Mouse (Mus musculus) heart, embryonic 12.5 days (tissue): ENCODE measurements at regions not wholly inside any gene's neighbourhood (a gene's known extent, or its start where the extent isn't known, plus 50 kb on each side); places are given as distances from the start of the nearest gene placed in this dataset.

Experiments used
- ATAC-seq: fragments of 200-750 bp; cut with Nextera tagmentation; 2 replicates; pipeline ENCODE4 v1.8.0; 2017; ENCODE audit warnings: moderate TSS enrichment, moderate library complexity; ENCODE audit not compliant: insufficient number of reproducible peaks, low FRiP score
- H3K27ac ChIP-seq: fragments of 300-500 bp; sonication (generic); 2 replicates; pipeline ENCODE4 v1.5.1; 2016; ENCODE audit warnings: mild to moderate bottlenecking, moderate library complexity; ENCODE audit not compliant: poor library complexity, severe bottlenecking
- H3K27me3 ChIP-seq: fragments of 300-500 bp; sonication (generic); replicated peaks from 2 replicates; pipeline ENCODE4 v1.6.1; 2016; ENCODE audit warnings: mild to moderate bottlenecking, moderate library complexity
- H3K36me3 ChIP-seq: fragments of 300-500 bp; sonication (generic); 2 replicates; pipeline ENCODE4 v1.6.1; 2016; ENCODE audit warnings: mild to moderate bottlenecking, moderate library complexity
- H3K4me1 ChIP-seq: fragments of 300-500 bp; sonication (generic); replicated peaks from 2 replicates; pipeline ENCODE4 v1.6.1; 2016; ENCODE audit warnings: mild to moderate bottlenecking
- H3K4me2 ChIP-seq: fragments of 300-500 bp; sonication (generic); 2 replicates; pipeline ENCODE4 v1.6.1; 2016; ENCODE audit warnings: mild to moderate bottlenecking, moderate library complexity
- H3K4me3 ChIP-seq: fragments of 300-500 bp; sonication (generic); 2 replicates; pipeline ENCODE4 v1.5.1; 2016; ENCODE audit warnings: mild to moderate bottlenecking
- H3K9ac ChIP-seq: fragments of 300-500 bp; sonication (generic); 2 replicates; pipeline ENCODE4 v1.6.1; 2016; ENCODE audit warnings: mild to moderate bottlenecking, moderate library complexity
- H3K9me3 ChIP-seq: fragments of 300-500 bp; sonication (generic); replicated peaks from 2 replicates; pipeline ENCODE4 v1.6.1; 2016; ENCODE audit warnings: mild to moderate bottlenecking, moderate library complexity
- WGBS: fragments of 180-500 bp; shearing (Covaris S2); methylation state at CpG from one replicate; pipeline ENCODE4 v1.1.7; 2016; 5-methylcytosine and 5-hydroxymethylcytosine counted together

DNA sequence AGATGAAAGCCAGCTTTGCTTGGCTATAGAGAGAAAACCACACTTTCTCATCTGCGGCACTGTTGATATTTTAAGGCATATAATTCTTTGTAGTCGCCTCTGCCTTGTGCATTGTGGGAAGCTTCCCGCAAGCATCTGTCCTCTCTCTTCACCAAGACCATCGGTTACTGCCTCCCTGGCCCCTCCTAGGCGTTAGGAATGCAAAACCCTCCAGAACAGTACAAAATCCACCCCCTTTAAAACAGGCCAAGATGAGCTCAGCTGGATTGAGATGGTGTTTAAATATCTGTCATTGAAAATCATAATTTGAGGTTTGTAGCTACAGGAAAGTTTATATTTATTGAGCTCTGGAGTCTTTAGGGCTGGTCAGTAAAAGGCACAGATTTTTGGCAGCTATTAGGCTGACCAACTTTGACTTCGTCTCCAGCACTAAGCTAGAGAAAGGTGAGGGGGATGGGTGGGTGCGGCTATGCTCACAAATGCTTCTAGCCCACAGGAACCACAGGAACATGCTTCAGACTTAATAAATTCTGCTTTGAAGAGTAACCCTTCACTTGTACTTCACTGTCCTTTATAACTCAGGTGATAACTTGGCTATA, 856.7 kb upstream of the Adgrl2 start:
- no peak overlapping the region for H3K4me2 ChIP-seq
- H3K4me3 ChIP-seq, result no peak overlapping the region
- 75% methylated on average over 7 of the region's 7 CpGs for WGBS
- no peaks in the 10 kb centered on the region for H3K36me3 ChIP-seq
- no peaks in the 10 kb centered on the region for H3K27me3 ChIP-seq
- no peak overlapping the region for H3K27ac ChIP-seq
- peaks cover 16% of the 10 kb centered on the region; the same call in 1 of the 2 replicates for H3K4me1 ChIP-seq
- ATAC-seq, result no peak
- H3K9me3 ChIP-seq, result no peaks in the 10 kb centered on the region
- H3K9ac ChIP-seq, result no peak overlapping the region

DNA sequence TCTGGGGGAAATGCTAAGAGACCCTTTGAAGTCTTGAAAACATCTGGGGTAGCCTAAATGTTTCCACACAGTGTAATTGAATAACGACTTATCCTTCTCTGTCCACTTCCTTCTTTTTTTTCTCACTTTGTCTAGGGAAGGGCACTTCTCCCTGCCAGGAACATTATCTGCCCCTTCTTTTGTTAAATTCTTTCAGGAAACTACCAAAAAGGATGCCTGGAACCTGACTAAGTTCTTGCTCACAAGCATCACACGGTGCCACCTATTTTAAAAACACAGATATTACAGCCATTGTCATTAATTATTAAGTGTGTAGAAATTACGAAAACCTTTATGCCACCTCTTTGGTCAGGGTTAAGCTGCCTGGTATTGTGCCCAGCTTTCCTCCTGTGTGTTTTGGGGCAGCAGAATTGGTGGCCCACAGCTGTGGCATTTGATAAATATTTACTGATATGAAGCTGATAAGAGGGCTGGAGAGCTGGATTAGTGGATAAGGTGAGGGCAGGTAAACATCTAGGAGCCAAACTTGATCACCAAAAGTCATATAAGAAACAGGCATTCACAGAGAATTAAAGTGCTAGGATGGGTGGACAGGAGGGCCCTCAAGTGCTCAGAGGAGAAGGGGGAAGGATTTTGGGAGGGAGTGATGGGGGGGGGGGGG, 855.6 kb upstream of the Adgrl2 start:
- Histone ChIP-seq H3K9ac (no peak overlapping the region), H3K4me3 (no peak overlapping the region), H3K4me1 (peaks cover 16% of the 10 kb centered on the region; the same call in 1 of the 2 replicates), H3K9me3 (no peaks in the 10 kb centered on the region), H3K27ac (no peak overlapping the region), H3K36me3 (no peaks in the 10 kb centered on the region), H3K27me3 (no peaks in the 10 kb centered on the region), H3K4me2 (no peak overlapping the region)
- 56% methylated on average over 3 of the region's 3 CpGs for whole genome bisulfite sequencing
- ATAC-seq, result no peak

DNA sequence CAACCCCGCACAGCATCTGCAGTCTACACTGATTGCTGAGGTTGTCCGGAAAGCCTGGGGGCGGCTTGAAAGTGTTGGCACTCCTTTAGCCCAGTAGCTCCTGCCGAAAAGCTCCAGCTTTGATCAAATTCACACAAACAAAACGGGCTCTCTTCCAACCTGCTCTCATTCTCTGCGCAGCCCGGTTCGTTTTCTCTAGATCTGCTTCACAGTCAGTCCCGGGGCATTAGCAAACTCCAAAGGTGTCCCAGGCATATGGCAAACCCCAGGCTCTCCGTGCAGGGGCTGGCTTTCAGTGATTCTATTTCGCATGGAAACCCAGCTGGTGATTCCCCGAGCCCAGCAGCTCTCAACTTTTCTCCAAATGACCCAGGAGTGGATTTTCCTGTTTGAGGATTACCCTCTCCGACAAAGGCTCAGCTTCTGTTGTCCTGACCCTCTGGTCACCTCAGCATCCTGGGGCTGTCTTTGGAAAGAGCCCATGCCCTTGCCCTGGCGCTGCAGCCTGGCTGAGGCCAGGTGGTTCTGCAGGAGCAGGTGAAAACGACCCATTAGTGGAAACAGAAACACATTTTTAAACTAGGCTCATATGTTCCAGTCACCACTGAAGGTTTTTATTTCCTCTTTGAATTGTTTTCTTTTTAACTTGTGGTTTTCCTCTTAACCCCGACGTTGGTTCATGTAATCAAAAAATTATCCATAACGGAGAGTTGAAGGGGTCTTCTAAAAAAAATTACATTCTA, 854.9 kb upstream of the Adgrl2 start:
- Histone ChIP-seq H3K36me3 (no peaks in the 10 kb centered on the region), H3K9ac (peak overlapping the region; percentile 48), H3K4me3 (peak overlapping the region; percentile 36), H3K27me3 (no peaks in the 10 kb centered on the region), H3K27ac (no peak overlapping the region), H3K4me2 (peak overlapping the region; percentile 75), H3K9me3 (no peaks in the 10 kb centered on the region), H3K4me1 (peaks cover 16% of the 10 kb centered on the region; the same call in 1 of the 2 replicates)
- peak; percentile 51 for ATAC-seq
- 12% methylated on average over 18 of the region's 18 CpGs for WGBS

DNA sequence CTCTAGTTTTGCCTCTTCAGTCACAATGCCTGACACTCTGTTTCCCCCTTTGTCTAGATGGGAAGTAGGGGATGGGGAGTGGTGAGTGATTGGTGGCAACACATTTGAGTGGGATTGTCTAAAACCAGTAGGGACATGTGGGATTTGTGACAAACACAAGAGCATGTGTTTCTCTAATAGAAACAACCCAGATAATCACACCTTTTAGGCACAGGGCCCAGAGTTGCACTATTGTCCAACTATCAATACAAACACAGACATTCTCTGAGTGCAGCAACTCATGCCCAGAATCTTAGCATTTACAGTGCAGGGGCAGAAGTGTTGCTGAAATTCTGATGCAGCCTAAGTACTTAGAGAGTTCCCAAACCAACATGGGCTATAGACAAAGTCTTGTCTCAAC, 847.6 kb upstream of the Adgrl2 start:
- Histone ChIP-seq H3K4me2 (no peak overlapping the region), H3K4me1 (0 out of 2 replicates have a peak, but pooled peaks cover 2% of the 10 kb centered on the region), H3K9me3 (no peaks in the 10 kb centered on the region), H3K36me3 (no peaks in the 10 kb centered on the region), H3K27ac (no peak overlapping the region), H3K4me3 (no peak overlapping the region), H3K27me3 (no peaks in the 10 kb centered on the region), H3K9ac (no peak overlapping the region)
- ATAC-seq, result no peak

DNA sequence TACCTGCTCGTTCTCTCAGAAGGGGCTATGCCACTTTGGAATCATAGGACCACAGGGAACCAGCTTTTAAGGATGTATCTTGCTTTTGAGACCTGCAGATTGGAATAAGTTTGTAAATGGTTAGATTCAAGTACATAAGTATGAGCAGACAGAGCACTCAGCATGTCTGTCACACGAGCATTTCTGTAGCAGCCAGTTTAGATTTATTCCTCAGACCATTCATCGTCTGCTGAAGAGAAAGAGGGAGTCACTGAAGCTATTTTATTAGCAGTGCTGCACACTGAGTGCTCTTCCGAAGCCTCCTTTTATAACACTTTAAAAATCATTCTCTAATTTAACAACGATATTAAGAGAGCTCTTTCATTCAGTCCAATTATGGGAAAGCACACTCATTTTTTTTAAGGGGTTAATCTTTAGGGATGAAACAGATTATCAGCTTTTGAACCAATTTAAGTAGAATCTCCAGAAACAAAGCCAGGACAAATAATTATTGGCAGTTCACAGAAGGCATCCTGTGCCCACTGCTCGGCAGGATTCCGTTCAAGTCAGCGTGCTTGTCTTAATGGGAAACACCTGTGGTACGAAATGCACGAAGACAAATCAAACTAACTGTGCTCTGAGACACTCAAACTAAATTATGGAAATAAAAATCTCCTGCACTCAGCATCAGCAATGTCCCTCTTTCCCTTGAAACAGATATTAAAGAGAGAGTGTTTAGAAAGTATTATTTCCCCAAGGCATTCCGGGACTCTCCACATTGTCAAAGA, 846.3 kb upstream of the Adgrl2 start:
- WGBS, result 68% methylated on average over 11 of the region's 11 CpGs
- H3K9me3 ChIP-seq, result no peaks in the 10 kb centered on the region
- H3K27ac ChIP-seq, result no peak overlapping the region
- no peak overlapping the region for H3K4me3 ChIP-seq
- 0 out of 2 replicates have a peak, but pooled peaks cover 2% of the 10 kb centered on the region for H3K4me1 ChIP-seq
- H3K27me3 ChIP-seq, result no peaks in the 10 kb centered on the region
- no peak for ATAC-seq
- no peak overlapping the region for H3K9ac ChIP-seq
- no peak overlapping the region for H3K4me2 ChIP-seq
- no peaks in the 10 kb centered on the region for H3K36me3 ChIP-seq

DNA sequence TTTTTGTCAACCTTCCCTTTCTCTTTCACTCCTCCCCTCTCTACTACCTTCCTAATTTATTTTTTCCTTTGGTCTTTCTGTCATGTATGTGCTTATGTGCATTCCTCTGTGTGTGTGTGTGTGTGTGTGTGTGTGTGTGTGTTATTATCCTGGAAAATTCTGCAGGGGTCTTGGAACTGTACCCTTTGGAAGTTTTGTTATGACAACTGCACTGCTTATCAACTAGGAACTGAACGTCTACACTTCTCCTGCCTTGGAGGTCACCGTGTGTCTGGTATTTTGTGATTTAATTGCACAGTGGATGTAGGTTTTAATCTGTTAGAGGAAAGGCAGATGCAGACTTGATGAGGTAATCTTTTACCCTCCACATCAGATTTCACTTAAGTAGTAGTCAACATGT, 836.8 kb upstream of the Adgrl2 start:
- no peak overlapping the region for H3K9ac ChIP-seq
- 0 out of 2 replicates have a peak, but pooled peaks cover 3% of the 10 kb centered on the region for H3K4me1 ChIP-seq
- H3K4me3 ChIP-seq, result no peak overlapping the region
- H3K36me3 ChIP-seq, result no peaks in the 10 kb centered on the region
- no peak overlapping the region for H3K4me2 ChIP-seq
- no peaks in the 10 kb centered on the region for H3K27me3 ChIP-seq
- ATAC-seq, result no peak
- WGBS, result 23% methylated on average over 2 of the region's 2 CpGs
- H3K9me3 ChIP-seq, result no peaks in the 10 kb centered on the region
- no peak overlapping the region for H3K27ac ChIP-seq

DNA sequence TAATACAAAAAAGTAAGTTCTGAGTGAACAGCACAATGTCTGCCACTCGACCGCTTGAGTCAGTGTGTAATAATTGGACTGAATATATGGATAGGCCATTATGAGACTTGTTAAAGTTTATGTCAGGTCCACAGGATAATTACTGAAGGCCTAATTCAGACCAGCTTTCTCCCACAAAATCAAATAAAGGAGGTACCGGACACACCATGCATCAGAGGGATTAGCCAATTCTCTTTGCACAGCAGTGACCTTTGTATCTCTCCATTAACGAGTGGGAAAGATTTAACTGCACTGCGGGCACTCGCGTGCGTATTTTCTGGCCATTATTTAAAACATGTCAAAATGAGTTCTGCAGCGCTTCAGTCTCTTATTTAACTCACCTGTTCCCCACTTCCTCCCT, 836.4 kb upstream of the Adgrl2 start:
- H3K4me1 ChIP-seq, result 0 out of 2 replicates have a peak, but pooled peaks cover 3% of the 10 kb centered on the region
- WGBS, result 76% methylated on average over 9 of the region's 9 CpGs
- no peak overlapping the region for H3K9ac ChIP-seq
- H3K4me3 ChIP-seq, result no peak overlapping the region
- H3K27me3 ChIP-seq, result no peaks in the 10 kb centered on the region
- H3K4me2 ChIP-seq, result no peak overlapping the region
- no peaks in the 10 kb centered on the region for H3K36me3 ChIP-seq
- H3K27ac ChIP-seq, result no peak overlapping the region
- H3K9me3 ChIP-seq, result no peaks in the 10 kb centered on the region
- no peak for ATAC-seq

DNA sequence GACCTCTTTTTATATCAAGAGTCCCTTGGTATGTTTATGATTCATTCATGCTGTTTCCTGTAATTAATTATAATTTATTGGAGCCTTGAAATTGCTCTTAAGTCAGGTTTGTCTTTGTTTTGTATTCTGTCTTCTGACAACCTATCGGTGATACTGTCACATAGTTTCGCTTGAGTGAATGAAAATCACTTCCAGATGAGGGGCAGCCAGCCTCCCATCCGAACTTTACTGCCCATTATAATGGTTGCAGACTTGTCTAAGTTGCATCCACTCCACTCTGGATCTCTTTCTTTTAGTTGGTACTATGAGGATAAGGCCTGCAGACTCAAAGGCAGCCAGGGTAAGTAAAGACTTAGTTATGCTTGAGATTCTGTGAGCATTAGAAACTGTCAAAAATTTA, 830.3 kb upstream of the Adgrl2 start:
- H3K4me1 ChIP-seq, result no peaks in the 10 kb centered on the region
- no peak overlapping the region for H3K4me2 ChIP-seq
- no peaks in the 10 kb centered on the region for H3K27me3 ChIP-seq
- no peaks in the 10 kb centered on the region for H3K9me3 ChIP-seq
- no peak for ATAC-seq
- no peak overlapping the region for H3K27ac ChIP-seq
- H3K9ac ChIP-seq, result no peak overlapping the region
- WGBS, result 73% methylated on average over 3 of the region's 3 CpGs
- H3K4me3 ChIP-seq, result no peak overlapping the region
- H3K36me3 ChIP-seq, result no peaks in the 10 kb centered on the region

DNA sequence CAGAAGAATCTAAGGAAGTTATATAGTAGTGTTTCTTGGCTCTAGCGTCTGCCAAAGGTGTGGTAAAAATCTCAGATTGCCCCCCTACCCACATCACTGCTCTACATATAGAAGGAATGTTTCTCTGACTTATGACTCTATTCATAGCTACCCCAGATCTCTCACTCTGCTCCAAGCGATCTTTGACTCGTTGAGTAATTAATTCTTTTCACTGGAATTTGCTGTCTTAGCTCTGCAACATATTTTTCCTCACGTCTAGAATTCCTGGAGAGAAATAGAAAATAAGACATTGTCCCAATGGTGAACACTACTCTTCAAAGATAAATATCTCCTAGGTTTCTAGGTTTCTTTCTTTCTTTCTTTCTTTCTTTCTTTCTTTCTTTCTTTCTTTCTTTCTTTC, 829.5 kb upstream of the Adgrl2 start:
- ATAC-seq, result no peak
- no peaks in the 10 kb centered on the region for H3K36me3 ChIP-seq
- H3K4me2 ChIP-seq, result no peak overlapping the region
- H3K4me3 ChIP-seq, result no peak overlapping the region
- H3K4me1 ChIP-seq, result no peaks in the 10 kb centered on the region
- no peaks in the 10 kb centered on the region for H3K27me3 ChIP-seq
- WGBS, result 67% methylated on average over 4 of the region's 4 CpGs
- no peak overlapping the region for H3K27ac ChIP-seq
- H3K9ac ChIP-seq, result no peak overlapping the region
- no peaks in the 10 kb centered on the region for H3K9me3 ChIP-seq

DNA sequence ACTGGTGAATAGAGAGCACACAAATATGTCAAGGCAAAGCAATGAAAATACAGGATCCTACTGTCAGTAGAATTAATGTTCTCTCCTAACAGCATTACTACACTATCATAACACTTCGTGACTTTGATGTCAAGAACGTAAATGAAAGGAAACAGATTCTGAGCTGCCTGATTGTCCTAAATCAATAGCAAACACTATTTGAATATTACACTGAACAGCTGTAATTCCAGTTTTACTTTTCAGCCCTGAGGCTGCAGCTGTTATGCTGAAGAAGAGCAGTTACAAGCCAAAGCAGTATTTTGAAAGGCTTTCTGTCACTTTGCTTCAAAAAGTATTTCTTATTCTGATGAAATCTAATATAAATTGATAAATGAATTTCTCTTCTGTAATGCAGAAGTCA, 828.7 kb upstream of the Adgrl2 start:
- Histone ChIP-seq H3K27ac (no peak overlapping the region), H3K9me3 (no peaks in the 10 kb centered on the region), H3K9ac (no peak overlapping the region), H3K4me1 (no peaks in the 10 kb centered on the region), H3K27me3 (no peaks in the 10 kb centered on the region), H3K4me2 (no peak overlapping the region), H3K36me3 (no peaks in the 10 kb centered on the region), H3K4me3 (no peak overlapping the region)
- 78% methylated on average over 2 of the region's 2 CpGs for WGBS
- no peak for ATAC-seq

DNA sequence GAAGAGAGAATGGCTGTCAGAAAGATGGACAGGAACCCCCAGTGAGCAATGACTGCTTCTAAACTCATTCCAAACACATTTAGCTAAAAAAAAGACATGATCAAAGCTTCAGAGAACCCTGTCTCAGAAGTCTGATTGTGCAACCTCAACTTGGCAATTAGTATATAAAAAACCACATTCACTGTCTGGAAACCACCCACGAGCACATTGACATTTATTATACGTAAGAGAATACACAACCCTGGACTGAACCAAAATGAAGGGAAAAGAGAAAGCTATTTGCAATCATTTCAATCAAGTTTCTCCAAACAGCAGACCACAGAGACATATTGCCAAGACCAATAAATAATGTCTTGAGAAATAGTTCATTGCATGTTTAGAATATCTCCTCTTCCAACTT, 820.7 kb upstream of the Adgrl2 start:
- Histone ChIP-seq H3K4me1 (no peaks in the 10 kb centered on the region), H3K27ac (no peak overlapping the region), H3K9ac (no peak overlapping the region), H3K36me3 (no peaks in the 10 kb centered on the region), H3K9me3 (no peaks in the 10 kb centered on the region), H3K4me2 (no peak overlapping the region), H3K27me3 (no peaks in the 10 kb centered on the region), H3K4me3 (no peak overlapping the region)
- WGBS, result 86% methylated on average over 2 of the region's 2 CpGs
- no peak for ATAC-seq
